Mouse (Mus musculus) kidney, adult 2 months (tissue): ENCODE measurements at regions not wholly inside any gene's neighbourhood (a gene's known extent, or its start where the extent isn't known, plus 50 kb on each side); places are given as distances from the start of the nearest gene placed in this dataset.

ENCODE experiments used
- CTCF ChIP-seq: fragments of 200-500 bp; conservative IDR thresholded peaks from 2 replicates; pipeline ENCODE4 v1.5.1; 2011; ENCODE audit warnings: low read depth, mild to moderate bottlenecking, control low read depth, low read length, moderate library complexity, mixed read lengths; ENCODE audit not compliant: insufficient read depth, insufficient read length
- POLR2A ChIP-seq: fragments of 200-500 bp; IDR thresholded peaks from one replicate; pipeline ENCODE4 v1.6.1; 2011; ENCODE audit warnings: low read depth, low read length, control low read depth

DNA sequence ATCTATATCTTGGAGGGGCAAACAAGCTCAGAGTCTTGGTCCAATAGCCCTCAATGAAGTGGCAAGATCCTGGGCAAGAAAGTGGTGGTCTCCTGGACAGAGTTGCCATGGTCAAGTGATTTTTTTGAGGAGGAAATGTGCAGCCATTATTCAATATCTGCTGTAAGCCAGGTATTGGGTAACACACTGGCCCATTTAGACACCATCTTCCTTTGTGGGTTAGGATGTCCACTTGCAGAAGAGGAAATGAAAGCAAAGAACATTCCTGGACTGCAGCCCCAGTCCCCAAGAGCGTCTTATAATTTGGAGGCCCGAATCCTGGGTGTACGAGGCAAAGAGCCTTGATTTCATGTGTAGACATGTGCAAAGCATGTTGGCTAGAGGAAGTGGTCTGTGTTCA, 56.3 kb upstream of the Pitx1 start:
- TF ChIP-seq CTCF (no peak), POLR2A (no peak)
